Mouse (Mus musculus): Measurements from ENCODE around the gene Ntpcr.

Ntpcr gene

GRCm38 (mm10) chr8:125695951-125696350 lies 33.8 kb upstream of the Ntpcr start:
- Histone ChIP-seq H3K36me3 (ENCODE audit: insufficient read depth, low read length) (peaks cover 33% of the 10 kb centered on the region), H3K27me3 (ENCODE audit: insufficient read depth, low read length) (no peaks in the 10 kb centered on the region), H3K4me3 (replicated peaks; ENCODE audit: low read length) (no peak overlapping the region), H3K9me3 (ENCODE audit: low read length) (peaks cover 69% of the 10 kb centered on the region), H3K4me1 (replicated peaks; ENCODE audit: low read depth, low read length) (peaks cover 44% of the 10 kb centered on the region)
- no peak for TF ChIP-seq CTCF (conservative IDR thresholded peaks at IDR 0.05; ENCODE audit: low read length)
- no peak for TF ChIP-seq NANOG (IDR thresholded peaks at IDR 0.05; ENCODE audit: borderline replicate concordance, low read length)
- TF ChIP-seq POU5F1 (IDR thresholded peaks at IDR 0.05; ENCODE audit: borderline replicate concordance, low read length): no peak

- Histone ChIP-seq H3K9me3 (ENCODE audit: low read length) (peaks cover 54% of the 10 kb centered on the region), H3K4me3 (replicated peaks; ENCODE audit: low read length) (peak overlapping the region; percentile 0; the same call in 1 of the 2 replicates), H3K36me3 (ENCODE audit: insufficient read depth, low read length) (peaks cover 25% of the 10 kb centered on the region), H3K4me1 (replicated peaks; ENCODE audit: low read depth, low read length) (peaks cover 56% of the 10 kb centered on the region), H3K27me3 (ENCODE audit: insufficient read depth, low read length) (no peaks in the 10 kb centered on the region)
- TF ChIP-seq NANOG (IDR thresholded peaks at IDR 0.05; ENCODE audit: borderline replicate concordance, low read length) (peak; percentile 55), CTCF (conservative IDR thresholded peaks at IDR 0.05; ENCODE audit: low read length) (no peak), POU5F1 (IDR thresholded peaks at IDR 0.05; ENCODE audit: borderline replicate concordance, low read length) (no peak; the same call in 1 of the 2 replicates)
These were observed 30.3 kb upstream of the Ntpcr start for GRCm38 (mm10) chr8:125699391-125700025.

GRCm38 (mm10) chr8:125700407-125700806 lies 29.4 kb upstream of the Ntpcr start:
- peaks cover 45% of the 10 kb centered on the region for H3K9me3 ChIP-seq (ENCODE audit: low read length)
- no peak; the same call in 1 of the 2 replicates for TF ChIP-seq NANOG (IDR thresholded peaks at IDR 0.05; ENCODE audit: borderline replicate concordance, low read length)
- H3K4me3 ChIP-seq (replicated peaks; ENCODE audit: low read length): peak overlapping the region; percentile 60
- H3K4me1 ChIP-seq (replicated peaks; ENCODE audit: low read depth, low read length): peaks cover 64% of the 10 kb centered on the region
- H3K36me3 ChIP-seq (ENCODE audit: insufficient read depth, low read length): peaks cover 22% of the 10 kb centered on the region
- no peaks in the 10 kb centered on the region for H3K27me3 ChIP-seq (ENCODE audit: insufficient read depth, low read length)

- Histone ChIP-seq H3K9me3 (ENCODE audit: low read length) (peaks cover 19% of the 10 kb centered on the region), H3K27me3 (ENCODE audit: insufficient read depth, low read length) (no peaks in the 10 kb centered on the region), H3K36me3 (ENCODE audit: insufficient read depth, low read length) (peaks cover 8% of the 10 kb centered on the region), H3K4me1 (replicated peaks; ENCODE audit: low read depth, low read length) (peaks cover 72% of the 10 kb centered on the region), H3K4me3 (replicated peaks; ENCODE audit: low read length) (no peak overlapping the region)
- TF ChIP-seq NANOG (IDR thresholded peaks at IDR 0.05; ENCODE audit: borderline replicate concordance, low read length) (no peak), CTCF (conservative IDR thresholded peaks at IDR 0.05; ENCODE audit: low read length) (no peak), POU5F1 (IDR thresholded peaks at IDR 0.05; ENCODE audit: borderline replicate concordance, low read length) (no peak)
These were observed 26.8 kb upstream of the Ntpcr start for GRCm38 (mm10) chr8:125702868-125703473.

- Histone ChIP-seq H3K9me3 (ENCODE audit: low read length) (peaks cover 9% of the 10 kb centered on the region), H3K27me3 (ENCODE audit: insufficient read depth, low read length) (no peaks in the 10 kb centered on the region), H3K4me3 (replicated peaks; ENCODE audit: low read length) (peak overlapping the region; percentile 69), H3K36me3 (ENCODE audit: insufficient read depth, low read length) (no peaks in the 10 kb centered on the region), H3K4me1 (replicated peaks; ENCODE audit: low read depth, low read length) (peaks cover 65% of the 10 kb centered on the region)
- no peak for TF ChIP-seq NANOG (IDR thresholded peaks at IDR 0.05; ENCODE audit: borderline replicate concordance, low read length)
- no peak for TF ChIP-seq CTCF (conservative IDR thresholded peaks at IDR 0.05; ENCODE audit: low read length)
- no peak for TF ChIP-seq POU5F1 (IDR thresholded peaks at IDR 0.05; ENCODE audit: borderline replicate concordance, low read length)
These were observed 25.3 kb upstream of the Ntpcr start for GRCm38 (mm10) chr8:125704434-125704833.

GRCm38 (mm10) chr8:125705816-125706215 lies 23.9 kb upstream of the Ntpcr start:
- peaks cover 53% of the 10 kb centered on the region for H3K4me1 ChIP-seq (replicated peaks; ENCODE audit: low read depth, low read length)
- peaks cover 8% of the 10 kb centered on the region; the same call in 1 of the 2 replicates for H3K9me3 ChIP-seq (ENCODE audit: low read length)
- TF ChIP-seq POU5F1 (IDR thresholded peaks at IDR 0.05; ENCODE audit: borderline replicate concordance, low read length) (no peak), CTCF (conservative IDR thresholded peaks at IDR 0.05; ENCODE audit: low read length) (no peak), NANOG (IDR thresholded peaks at IDR 0.05; ENCODE audit: borderline replicate concordance, low read length) (no peak)
- H3K4me3 ChIP-seq (replicated peaks; ENCODE audit: low read length): no peak overlapping the region
- H3K36me3 ChIP-seq (ENCODE audit: insufficient read depth, low read length): no peaks in the 10 kb centered on the region
- no peaks in the 10 kb centered on the region for H3K27me3 ChIP-seq (ENCODE audit: insufficient read depth, low read length)

- H3K36me3 ChIP-seq (ENCODE audit: insufficient read depth, low read length): no peaks in the 10 kb centered on the region
- TF ChIP-seq POU5F1 (IDR thresholded peaks at IDR 0.05; ENCODE audit: borderline replicate concordance, low read length) (no peak), CTCF (conservative IDR thresholded peaks at IDR 0.05; ENCODE audit: low read length) (no peak), NANOG (IDR thresholded peaks at IDR 0.05; ENCODE audit: borderline replicate concordance, low read length) (no peak)
- peaks cover 20% of the 10 kb centered on the region for H3K4me1 ChIP-seq (replicated peaks; ENCODE audit: low read depth, low read length)
- peaks cover 17% of the 10 kb centered on the region for H3K9me3 ChIP-seq (ENCODE audit: low read length)
- no peaks in the 10 kb centered on the region for H3K27me3 ChIP-seq (ENCODE audit: insufficient read depth, low read length)
- H3K4me3 ChIP-seq (replicated peaks; ENCODE audit: low read length): no peak overlapping the region
These were observed 20.6 kb upstream of the Ntpcr start for GRCm38 (mm10) chr8:125709171-125709570.

- Histone ChIP-seq H3K9me3 (ENCODE audit: low read length) (peaks cover 17% of the 10 kb centered on the region), H3K36me3 (ENCODE audit: insufficient read depth, low read length) (no peaks in the 10 kb centered on the region), H3K27me3 (ENCODE audit: insufficient read depth, low read length) (no peaks in the 10 kb centered on the region), H3K4me3 (replicated peaks; ENCODE audit: low read length) (no peak overlapping the region), H3K4me1 (replicated peaks; ENCODE audit: low read depth, low read length) (no peaks in the 10 kb centered on the region)
- TF ChIP-seq NANOG (IDR thresholded peaks at IDR 0.05; ENCODE audit: borderline replicate concordance, low read length) (no peak), CTCF (conservative IDR thresholded peaks at IDR 0.05; ENCODE audit: low read length) (no peak), POU5F1 (IDR thresholded peaks at IDR 0.05; ENCODE audit: borderline replicate concordance, low read length) (no peak)
These were observed 18.2 kb upstream of the Ntpcr start for GRCm38 (mm10) chr8:125711514-125711913.

Measured in E14TG2a.4 (cell line).